Mouse (Mus musculus) granulocyte monocyte progenitor cell, adult 5-6 weeks (primary cell): ENCODE data around the gene Tnfsf4. TPM values are rescaled to one million over a fixed set of nuclear protein-coding genes. Genes with fewer than 3 reads are reported as not detected.
A peak's percentile ranks its signal among the peaks of the same experiment; 100 is the strongest.

Experiments
- ATAC-seq: replicated peaks from 2 replicates; pipeline ENCODE4 v1.8.0; 2016; ENCODE audit warnings: mild to moderate bottlenecking, moderate TSS enrichment, inconsistent platforms; ENCODE audit not compliant: poor library complexity, severe bottlenecking
- total RNA-seq, 2 experiments: library from RNA; stranded (forward) in 1 of 2; stranded (reverse) in 1 of 2; fragments of 200-712, 200-1000 nt in 1 of 2; fragments of >200 nt in 1 of 2; fragmentation: Nextera tagmentation in 1 of 2; gene quantifications; 2 replicates each; pipeline ENCODE4 v1.2.3; 2014 to 2017

Gene Tnfsf4
- total RNA-seq (2014; fragmentation: Nextera tagmentation), result not detected in 2 replicates
- total RNA-seq (2017), result not detected in 2 replicates

DNA sequence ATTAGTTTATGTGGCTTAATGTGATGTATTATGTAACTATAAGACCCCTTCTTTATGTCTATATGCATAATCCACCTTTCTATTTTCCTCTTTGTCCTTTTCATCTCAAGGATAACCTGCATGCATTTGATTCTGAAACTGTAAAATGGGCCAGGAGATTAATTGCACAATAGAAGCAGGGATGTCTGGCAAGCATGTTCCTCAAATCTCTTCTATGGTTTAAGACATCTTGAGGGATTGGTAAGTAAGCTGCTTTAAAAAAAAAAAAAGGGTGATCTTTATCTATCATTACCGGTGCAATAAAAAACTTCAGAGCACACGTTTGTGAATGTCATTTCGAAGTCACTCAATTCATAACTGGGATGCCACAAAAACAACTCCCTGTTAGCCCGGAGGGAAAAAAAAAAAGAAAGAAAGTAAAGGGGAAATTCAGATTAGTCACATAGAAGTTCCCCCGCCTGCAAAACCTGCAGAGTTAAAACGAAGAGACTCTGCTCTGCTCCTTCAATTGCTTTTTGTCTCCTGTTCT is at the start of gene Tnfsf4:
TSS of gene Tnfsf4 (plus strand) at position 479 of the 529 bp plus-strand sequence.
- ATAC-seq, result peak; percentile 58

DNA sequence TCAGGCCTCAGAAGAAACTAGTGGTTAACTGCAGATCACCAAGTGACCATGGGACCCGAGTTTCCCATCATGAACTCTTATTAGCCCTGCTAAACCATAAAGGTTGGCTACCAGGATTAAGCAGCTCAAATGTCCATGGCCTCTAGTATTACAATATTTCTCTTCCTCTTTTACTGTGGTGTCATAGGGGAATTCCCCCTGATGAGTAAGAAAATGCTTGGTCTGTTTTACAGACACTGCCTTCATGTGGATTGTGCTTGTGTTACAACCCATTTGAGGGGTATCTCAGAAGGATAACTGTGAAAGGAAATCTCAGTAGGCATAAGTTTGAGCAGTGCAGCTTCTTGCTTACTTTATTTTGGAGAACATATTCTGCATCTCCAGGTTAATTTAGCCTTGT is 44.2 kb upstream of the Tnfsf4 start:
- ATAC-seq, result peak; percentile 95

DNA sequence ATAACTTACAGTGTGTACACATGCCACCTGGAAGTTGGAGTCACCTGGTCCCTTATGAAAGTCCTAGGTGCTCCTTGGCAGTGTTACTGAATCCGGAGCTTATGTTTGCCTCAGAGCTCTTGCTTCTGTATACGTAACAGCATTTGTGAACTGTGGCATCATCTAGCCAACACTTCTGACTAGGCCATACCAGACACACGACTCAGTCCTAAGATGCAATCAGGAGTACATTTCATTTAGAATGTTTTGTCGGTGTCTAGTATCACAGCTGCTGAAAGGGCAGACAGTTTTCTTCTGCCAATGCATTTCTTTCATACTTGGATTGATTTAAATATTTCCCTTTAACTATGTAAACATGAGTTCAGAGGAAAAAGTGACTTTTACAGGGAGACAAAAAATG is 30.2 kb upstream of the Tnfsf4 start:
- ATAC-seq, result no peak

DNA sequence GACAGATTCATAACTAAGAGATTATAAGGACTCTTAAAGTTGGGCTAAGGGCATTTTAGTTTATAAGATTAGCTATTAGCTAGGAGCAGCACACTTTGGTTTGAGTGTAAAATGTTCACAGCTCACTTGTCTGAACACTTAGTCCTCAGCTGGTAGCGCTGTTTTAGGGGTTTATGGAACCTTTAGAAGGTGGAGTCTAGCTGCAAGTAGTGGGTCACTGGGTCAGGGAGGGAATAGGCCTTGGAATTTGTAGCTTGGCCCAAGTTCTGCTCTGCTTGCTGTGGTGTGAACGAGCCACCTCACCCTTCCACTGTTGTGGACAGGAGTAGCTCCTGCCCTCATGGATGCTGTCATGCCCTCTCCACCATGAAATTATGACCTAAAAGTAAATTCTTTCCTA is 23.3 kb upstream of the Tnfsf4 start:
- no peak for ATAC-seq

DNA sequence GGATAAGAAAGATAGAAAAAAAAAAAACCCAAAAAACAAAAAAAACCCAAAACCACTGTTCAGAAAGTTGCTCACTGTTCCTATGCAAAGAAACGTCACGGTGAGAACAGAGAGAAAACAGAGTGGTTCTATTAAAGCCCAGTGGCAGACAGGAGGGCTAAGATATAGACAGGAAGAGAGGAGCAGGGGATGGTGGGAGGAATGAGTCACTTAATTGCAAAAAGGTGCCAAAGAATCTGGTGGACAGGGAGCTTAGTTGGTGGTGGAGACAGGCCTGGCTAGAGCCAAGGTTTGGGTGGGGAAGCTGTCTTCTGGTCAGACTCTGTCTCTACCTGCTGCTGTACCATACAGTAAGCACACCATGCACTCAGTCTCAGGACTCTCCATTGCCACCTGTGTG is 19.3 kb upstream of the Tnfsf4 start:
- no peak for ATAC-seq

DNA sequence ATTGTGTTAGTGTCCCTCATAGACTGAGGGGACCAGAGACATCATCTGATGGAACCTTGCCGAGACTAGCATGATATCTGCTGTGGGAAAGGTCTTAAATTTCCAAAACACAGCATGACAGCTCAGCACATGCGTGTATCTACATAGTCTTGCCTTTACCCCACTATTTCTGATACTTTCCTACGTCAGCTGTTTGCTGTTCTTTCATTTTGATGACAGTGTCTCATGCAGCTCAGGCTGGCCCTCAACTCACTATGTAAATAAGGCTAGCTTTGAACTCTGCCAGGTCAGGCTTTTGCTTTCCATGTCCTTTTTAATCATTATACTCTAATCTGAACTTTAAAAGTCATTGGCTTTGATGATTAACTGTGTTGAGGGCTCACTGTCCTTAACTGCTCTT is 16.6 kb upstream of the Tnfsf4 start:
- ATAC-seq, result no peak

DNA sequence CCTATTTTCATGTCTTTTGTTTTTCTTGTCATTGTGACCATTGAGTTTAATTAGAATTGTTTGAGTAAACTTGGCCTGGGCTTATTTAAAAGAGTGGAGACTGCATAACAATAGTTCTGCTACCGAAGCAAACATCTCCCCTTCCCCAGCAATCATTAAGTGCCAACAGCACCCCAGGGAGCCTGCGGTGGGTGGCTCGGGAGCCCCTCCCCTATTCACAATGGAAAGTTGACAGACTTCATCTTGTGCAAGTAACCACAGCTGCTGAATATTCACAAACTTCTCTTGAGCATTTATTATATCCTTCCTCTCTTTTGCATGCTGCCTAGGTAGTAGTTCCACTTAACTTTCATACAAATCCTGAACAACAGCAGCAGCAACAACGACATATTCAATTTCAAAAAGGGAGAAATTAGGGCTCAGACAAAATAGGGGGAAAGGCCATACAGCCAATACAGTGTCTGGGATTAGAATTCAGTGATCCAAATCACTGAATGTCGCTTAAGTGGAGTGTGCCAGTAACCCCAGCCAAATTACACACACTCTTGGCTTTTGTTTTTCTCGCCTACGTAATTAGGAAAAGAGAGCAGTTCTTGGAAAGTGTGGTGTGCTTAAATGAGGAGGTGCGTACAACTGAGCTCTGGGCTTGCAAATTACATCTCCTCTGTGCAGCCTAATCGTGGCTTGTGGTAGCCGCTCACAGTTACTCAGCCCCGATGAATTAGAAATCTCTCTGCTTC is 15.4 kb upstream of the Tnfsf4 start:
- no peak for ATAC-seq

DNA sequence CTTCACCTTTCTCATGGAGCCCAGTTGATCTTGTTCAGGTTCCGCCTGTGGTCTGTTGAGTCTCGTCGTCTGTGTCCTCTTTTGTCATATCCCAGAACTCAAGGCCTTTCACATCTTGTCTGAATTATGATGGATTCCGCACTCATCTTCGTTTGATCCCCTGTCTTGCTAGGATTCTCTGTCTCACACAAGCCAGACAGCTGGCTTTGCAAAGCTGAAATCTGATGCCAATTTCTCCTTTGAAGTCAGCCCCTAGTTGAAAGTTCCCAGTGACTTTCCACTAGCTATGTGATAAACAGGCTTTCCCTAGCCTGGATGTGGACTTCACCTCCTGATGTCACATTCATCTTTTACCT is 14.8 kb upstream of the Tnfsf4 start:
- no peak for ATAC-seq

DNA sequence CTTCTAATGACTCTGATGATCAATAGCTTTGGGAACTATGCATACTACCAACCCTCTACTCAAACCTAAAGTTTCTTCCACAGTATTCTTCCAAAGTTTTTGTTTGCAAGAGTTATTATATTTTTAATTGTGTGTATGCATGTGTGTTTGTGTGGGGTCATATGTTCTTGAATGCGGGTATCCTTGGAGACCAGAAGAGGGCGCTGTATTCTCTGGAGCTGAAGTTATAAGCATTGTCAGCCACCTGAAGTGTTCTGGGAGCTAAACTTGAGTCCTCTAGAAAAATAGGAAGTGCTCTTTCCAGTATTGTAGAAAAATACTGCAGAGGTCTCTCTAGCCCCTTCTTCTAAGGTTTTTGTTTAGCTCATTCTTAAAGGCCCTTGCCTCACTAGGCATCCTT is 5.1 kb upstream of the Tnfsf4 start:
- ATAC-seq, result peak; percentile 33; the same call in 1 of the 2 replicates

DNA sequence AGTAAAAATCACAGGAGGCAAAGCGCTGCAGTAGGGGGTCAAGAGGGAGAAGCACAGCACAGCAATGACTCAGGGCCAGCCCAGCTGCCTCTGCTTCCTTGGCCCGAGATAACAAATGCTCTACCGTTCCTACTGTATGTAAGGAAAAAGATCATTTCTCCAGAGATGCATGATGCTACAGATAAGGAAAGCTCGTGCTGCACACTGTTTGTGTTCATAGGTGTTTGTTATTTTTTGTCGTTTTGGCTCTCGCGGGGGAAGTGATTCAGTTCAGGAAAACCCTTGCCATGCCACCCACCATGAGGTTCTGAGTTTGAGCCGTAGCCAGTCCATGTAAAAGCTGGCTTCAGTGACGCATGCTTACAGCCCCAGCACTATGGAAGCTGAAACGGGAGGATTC is 2.3 kb upstream of the Tnfsf4 start:
- no peak for ATAC-seq

DNA sequence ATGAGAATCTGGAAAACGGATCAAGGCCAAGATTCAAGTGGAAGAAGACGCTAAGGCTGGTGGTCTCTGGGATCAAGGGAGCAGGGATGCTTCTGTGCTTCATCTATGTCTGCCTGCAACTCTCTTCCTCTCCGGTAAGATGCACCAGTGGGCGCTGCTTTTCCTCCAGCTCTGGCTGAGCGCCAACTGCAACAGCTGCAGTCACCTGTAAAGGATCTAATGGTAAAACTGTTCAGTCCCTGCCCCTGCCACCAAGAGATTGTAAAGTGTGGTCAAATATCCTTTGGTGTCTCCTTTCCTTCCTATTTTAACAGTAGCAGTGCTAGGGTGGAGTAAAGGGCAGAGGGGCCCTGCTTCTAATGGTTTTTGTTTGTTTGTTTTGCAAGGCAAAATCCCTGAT is 401 bp downstream of the Tnfsf4 start:
- ATAC-seq, result 0 out of 2 replicates have a peak, but pooled peaks have one; percentile 8

DNA sequence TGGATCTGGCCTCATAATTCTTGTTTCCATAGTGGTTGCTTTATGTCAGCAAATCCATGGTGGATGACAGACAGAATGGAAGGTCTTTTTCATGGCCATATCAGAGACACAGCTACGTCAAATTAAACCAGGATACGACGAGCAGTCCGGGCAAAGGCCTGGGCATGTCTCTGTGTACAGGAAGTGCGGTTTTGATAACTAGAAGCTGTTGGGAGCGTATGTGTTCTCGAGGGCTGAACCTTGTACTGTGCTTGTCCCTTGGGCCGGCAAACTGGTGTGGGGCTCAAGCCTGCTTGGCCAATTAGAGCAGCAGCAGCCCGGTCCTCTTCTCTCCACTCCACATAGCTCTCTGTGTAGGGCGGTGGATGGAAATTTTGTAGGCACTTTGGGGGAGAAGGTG is 1.1 kb downstream of the Tnfsf4 start:
- ATAC-seq, result peak; percentile 52

DNA sequence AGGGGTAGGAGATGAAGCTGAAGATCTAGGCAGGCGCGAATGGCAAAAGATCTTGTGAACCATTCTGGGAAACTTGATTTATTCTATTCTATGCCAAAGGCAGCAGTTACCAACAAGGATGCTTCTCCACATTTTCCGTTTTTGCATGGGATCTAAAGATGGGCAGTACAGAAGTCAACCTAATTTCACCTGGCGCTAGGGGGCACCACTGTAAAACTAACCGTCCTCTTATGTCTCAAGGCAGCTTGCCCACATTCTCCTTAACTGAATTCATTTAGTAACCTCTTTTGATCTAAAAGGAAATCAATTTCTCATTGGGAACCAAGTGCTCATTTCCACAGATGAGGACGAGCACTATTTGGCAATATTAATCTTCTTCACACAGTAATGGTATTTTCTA is 4.9 kb downstream of the Tnfsf4 start:
- peak; percentile 54 for ATAC-seq

DNA sequence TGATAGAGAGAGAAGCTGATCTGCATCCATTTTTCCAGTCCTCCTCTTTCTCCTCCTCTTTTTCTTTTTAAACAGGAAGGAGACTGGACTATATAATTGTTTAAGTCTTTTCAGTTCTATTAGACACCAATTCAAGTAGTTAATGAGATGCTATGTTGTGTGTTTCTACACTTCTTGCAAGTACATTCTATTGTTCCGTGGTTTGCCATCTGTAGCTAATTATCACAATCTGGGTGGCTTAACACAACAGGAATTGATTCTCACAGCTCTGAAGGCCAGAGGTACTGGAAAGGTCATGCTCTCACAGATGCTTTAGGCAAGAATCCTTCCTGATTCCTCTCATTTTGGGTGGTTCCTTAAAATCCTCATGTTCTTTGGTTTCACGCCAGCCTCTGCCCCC is 7.9 kb downstream of the Tnfsf4 start:
- ATAC-seq, result no peak

DNA sequence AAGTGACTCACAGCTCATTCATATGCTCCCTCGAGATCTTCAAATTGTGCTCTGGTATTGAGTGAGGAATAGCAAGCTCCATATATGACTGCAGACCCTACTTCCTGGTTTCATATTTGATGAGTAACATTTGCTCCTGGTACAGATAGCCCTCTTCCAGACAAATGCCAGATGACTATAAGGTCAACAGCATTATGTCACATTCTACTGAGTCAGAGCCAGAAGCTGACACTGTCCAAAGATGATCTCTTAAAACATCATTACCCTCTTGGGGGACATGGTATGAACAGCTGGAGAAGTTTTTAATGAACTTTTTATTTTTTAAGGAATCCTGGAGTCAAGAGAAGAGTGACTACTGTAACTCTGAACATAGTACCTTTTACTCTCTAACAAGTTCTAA is 11.3 kb downstream of the Tnfsf4 start:
- ATAC-seq, result no peak

DNA sequence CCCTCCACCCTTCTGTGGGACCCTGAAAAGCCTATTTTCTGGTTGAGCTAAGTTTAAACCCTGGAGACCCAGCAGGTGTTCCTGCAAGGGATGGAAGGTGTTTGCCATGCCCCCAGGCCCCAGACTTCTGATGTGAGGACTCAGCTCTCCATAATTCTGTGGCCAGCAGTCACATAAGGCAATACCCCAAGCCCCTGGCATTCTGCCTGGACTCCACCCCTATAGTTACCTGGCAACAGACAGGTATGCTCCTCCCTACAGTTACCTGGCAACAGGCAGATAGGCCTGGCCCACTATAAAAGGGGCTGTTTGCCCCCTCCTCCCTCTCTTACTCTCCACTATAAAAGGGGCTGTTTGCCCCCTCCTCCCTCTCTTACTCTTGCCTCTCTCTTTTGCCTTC is 24.7 kb downstream of the Tnfsf4 start:
- no peak for ATAC-seq

DNA sequence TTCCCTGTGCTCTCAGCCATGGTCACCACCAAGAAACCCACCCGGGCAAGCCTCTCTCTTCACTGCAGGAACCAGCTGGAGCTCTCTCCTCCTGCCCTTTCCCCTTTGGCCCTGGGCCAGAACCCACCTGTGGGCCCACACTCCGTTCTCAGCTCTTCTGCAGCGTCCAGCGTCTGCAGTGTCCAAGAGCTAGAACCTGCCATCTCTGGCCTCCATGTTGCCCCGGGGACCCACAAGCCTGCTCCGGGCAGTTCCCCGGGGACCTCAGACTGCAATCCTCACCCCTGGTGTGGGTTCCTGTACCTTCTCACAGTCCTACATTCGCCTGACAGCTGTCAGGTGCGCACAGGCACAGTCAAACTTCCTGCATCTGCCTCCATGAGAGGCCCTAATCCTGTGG is 25.4 kb downstream of the Tnfsf4 start:
- no peak for ATAC-seq

DNA sequence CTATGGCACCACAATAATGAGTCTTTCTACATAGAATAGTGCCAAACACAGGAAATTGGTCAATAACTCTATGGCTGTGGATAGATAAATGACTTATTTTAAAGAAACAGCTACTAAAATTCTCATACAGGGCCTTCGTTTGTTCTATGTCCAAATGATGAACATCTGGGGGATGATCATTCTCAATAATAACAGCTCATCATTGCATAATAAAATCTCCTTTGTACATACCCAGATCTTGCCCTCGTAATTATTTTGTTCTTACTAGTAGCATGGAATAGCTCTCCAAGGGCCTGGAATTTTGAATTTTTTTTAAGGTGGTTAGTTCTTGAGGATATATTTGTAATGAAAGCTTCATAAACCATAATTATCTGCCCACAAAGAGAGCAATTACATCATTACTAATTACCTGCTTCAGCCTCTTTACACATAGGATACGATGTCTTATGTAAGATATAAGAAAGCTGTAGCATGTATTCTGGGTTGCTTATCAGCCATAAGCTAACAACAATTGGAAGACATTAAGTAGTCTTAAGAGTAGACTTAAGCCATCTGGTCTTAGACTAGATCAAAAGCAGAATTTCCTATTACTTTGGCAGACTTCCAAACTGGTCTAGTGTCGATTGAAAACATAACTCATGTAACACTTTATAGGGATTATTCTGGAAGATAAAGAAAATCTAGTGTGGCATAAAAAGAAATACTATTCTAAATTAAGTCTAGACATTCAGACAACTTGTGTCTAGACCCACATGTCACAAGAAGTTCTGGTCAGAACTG is 31.3 kb downstream of the Tnfsf4 start:
- ATAC-seq, result no peak

DNA sequence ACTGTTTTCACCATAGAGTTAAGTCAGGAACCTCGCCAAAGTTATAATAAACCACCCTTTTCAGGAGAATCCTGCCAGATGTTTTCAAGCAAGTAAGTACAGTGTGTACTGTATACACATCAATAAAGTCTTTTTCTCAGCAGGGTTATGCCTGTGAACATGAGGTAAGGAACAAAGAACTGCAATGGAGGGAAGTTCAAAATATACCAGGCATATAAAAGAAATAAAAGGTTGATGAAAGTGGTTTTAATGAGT is 31.8 kb downstream of the Tnfsf4 start:
- ATAC-seq, result no peak

DNA sequence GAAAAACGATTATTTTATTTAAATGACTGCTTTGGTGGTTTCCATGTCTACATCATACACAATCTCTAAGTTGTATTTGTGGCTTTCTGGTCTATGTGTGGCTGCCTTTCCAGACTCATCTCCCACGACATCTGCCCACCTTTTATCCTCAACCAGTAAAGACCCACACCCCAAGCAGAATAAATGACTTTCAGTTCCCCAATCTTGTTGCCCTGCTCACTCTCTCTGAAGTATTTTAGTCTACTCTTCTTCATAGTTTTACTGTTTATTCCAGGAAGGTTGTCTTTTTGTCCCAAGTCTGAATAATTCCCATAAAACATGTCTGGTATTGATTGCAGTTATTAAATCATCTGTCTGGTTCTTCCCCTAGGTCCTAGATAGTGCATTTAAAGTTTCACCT is 40.6 kb downstream of the Tnfsf4 start:
- ATAC-seq, result no peak

DNA sequence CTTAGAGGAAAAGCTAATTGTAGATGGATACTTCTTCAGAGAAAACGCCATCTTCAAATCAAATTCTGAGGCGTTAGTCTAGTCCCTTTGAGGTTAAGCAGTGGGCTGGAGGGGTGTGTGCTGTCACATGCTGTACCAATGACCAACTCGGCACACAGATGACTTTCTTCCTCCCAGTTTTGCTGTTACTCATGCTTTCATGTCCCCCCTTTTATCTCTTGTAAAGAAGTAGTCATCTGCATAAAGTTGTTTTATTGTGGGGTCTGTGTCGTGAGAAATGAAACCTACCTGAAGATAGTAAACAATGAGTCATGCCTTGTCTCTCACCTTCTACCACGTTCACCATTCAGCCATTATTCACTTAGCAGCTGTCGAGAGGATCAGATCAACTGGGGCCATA is 41.3 kb downstream of the Tnfsf4 start:
- ATAC-seq, result no peak

DNA sequence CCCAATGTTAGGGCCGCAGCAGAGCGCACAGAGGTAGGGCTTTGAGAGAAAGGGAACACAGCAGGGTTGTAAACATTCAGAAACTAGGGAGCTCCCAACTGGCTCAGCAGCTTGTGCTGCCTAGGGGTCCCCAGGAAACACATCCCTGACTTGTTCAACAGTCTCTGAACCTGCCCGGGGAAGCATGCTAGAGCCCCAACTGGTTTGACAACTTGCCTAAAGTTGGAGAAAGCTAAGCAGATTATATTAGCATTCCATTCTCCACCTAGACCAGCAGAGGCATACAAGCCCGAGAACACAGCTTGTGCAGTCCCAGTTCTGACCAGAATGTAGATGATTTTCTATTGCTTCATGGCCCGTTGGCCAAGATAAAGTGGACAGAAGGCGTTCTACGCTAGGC is 49.6 kb downstream of the Tnfsf4 start:
- no peak for ATAC-seq
